Mouse (Mus musculus): ENCODE measurements around the gene Zfp207. TPM values are rescaled to one million over a fixed set of nuclear protein-coding genes. Genes with fewer than 3 reads are reported as not detected.
"Not testable (repeated sequence)": the region's sequence is repeated elsewhere in the genome, so short reads cannot be mapped to it uniquely, and the experiment has no call there.

Gene Zfp207
- polyA plus RNA-seq, 1 experiment from 2014 or later: 258 TPM

GRCm38 (mm10) chr11:80419743-80420142 lies 36.7 kb downstream of the Zfp207 start:
- H3K27ac ChIP-seq: no peak overlapping the region
- H3K27me3 ChIP-seq: no peaks in the 10 kb centered on the region
- no peak for ATAC-seq (ENCODE audit: insufficient number of reproducible peaks, insufficient read depth, low FRiP score, low TSS enrichment, low read depth)
- H3K9me3 ChIP-seq: 0 out of 2 replicates have a peak, but pooled peaks cover 5% of the 10 kb centered on the region
- H3K9ac ChIP-seq: no peak overlapping the region
- H3K4me2 ChIP-seq: no peak overlapping the region
- H3K36me3 ChIP-seq: peaks cover 20% of the 10 kb centered on the region
- no peaks in the 10 kb centered on the region for H3K4me1 ChIP-seq
- 83% methylated on average over 1 of the region's 1 CpGs for WGBS
- H3K4me3 ChIP-seq: no peak overlapping the region

- Histone ChIP-seq H3K9me3 (0 out of 2 replicates have a peak, but pooled peaks cover 5% of the 10 kb centered on the region), H3K4me2 (no peak overlapping the region), H3K27me3 (no peaks in the 10 kb centered on the region), H3K4me3 (no peak overlapping the region), H3K9ac (no peak overlapping the region), H3K27ac (no peak overlapping the region), H3K36me3 (peaks cover 13% of the 10 kb centered on the region), H3K4me1 (no peaks in the 10 kb centered on the region)
- 49% methylated on average over 2 of the region's 2 CpGs for WGBS
- no peak for ATAC-seq (ENCODE audit: insufficient number of reproducible peaks, insufficient read depth, low FRiP score, low TSS enrichment, low read depth)
Observed at GRCm38 (mm10) chr11:80420202-80420984, 37.3 kb downstream of the Zfp207 start.

GRCm38 (mm10) chr11:80421421-80422047 lies 38.5 kb downstream of the Zfp207 start:
- no peaks in the 10 kb centered on the region for H3K27me3 ChIP-seq
- no peak overlapping the region for H3K4me3 ChIP-seq
- H3K4me2 ChIP-seq: no peak overlapping the region
- no peak overlapping the region for H3K9ac ChIP-seq
- H3K36me3 ChIP-seq: peaks cover 8% of the 10 kb centered on the region
- no peak overlapping the region for H3K27ac ChIP-seq
- 0 out of 2 replicates have a peak, but pooled peaks cover 1% of the 10 kb centered on the region for H3K9me3 ChIP-seq
- ATAC-seq (ENCODE audit: insufficient number of reproducible peaks, insufficient read depth, low FRiP score, low TSS enrichment, low read depth): no peak
- 85% methylated on average over 7 of the region's 7 CpGs for WGBS
- H3K4me1 ChIP-seq: no peaks in the 10 kb centered on the region

- H3K9me3 ChIP-seq: no peaks in the 10 kb centered on the region
- ATAC-seq (ENCODE audit: insufficient number of reproducible peaks, insufficient read depth, low FRiP score, low TSS enrichment, low read depth): no peak
- H3K27me3 ChIP-seq: no peaks in the 10 kb centered on the region
- no peak overlapping the region for H3K27ac ChIP-seq
- no peak overlapping the region for H3K4me2 ChIP-seq
- H3K4me1 ChIP-seq: peaks cover 11% of the 10 kb centered on the region
- WGBS: 91% methylated on average over 2 of the region's 2 CpGs
- no peaks in the 10 kb centered on the region for H3K36me3 ChIP-seq
- no peak overlapping the region for H3K9ac ChIP-seq
- H3K4me3 ChIP-seq: no peak overlapping the region
Observed at GRCm38 (mm10) chr11:80424691-80425090, 41.6 kb downstream of the Zfp207 start.

GRCm38 (mm10) chr11:80425247-80425778 lies 42.2 kb downstream of the Zfp207 start:
- H3K4me1 ChIP-seq: peaks cover 14% of the 10 kb centered on the region
- no peak overlapping the region for H3K9ac ChIP-seq
- no peak for ATAC-seq (ENCODE audit: insufficient number of reproducible peaks, insufficient read depth, low FRiP score, low TSS enrichment, low read depth)
- no peak overlapping the region for H3K4me2 ChIP-seq
- no peak overlapping the region for H3K4me3 ChIP-seq
- 61% methylated on average over 5 of the region's 5 CpGs for WGBS
- no peaks in the 10 kb centered on the region for H3K27me3 ChIP-seq
- no peaks in the 10 kb centered on the region for H3K36me3 ChIP-seq
- no peak overlapping the region for H3K27ac ChIP-seq
- H3K9me3 ChIP-seq: no peaks in the 10 kb centered on the region

GRCm38 (mm10) chr11:80426029-80426813 lies 43.1 kb downstream of the Zfp207 start:
- H3K27ac ChIP-seq; ATAC-seq (ENCODE audit: insufficient number of reproducible peaks, insufficient read depth, low FRiP score, low TSS enrichment, low read depth); H3K27me3 ChIP-seq; H3K4me2 ChIP-seq; H3K9me3 ChIP-seq; H3K9ac ChIP-seq; H3K4me3 ChIP-seq; H3K36me3 ChIP-seq: not testable (repeated sequence)
- peaks cover 14% of the 10 kb centered on the region for H3K4me1 ChIP-seq
- WGBS: 82% methylated on average over 16 of the region's 16 CpGs

- Histone ChIP-seq H3K9me3 (no peaks in the 10 kb centered on the region), H3K27me3 (no peaks in the 10 kb centered on the region), H3K27ac (peak within 1 kb of the TSS; percentile 90), H3K4me3 (peak within 1 kb of the TSS; percentile 99), H3K4me1 (peaks cover 14% of the 10 kb centered on the region), H3K9ac (peak within 1 kb of the TSS; percentile 95), H3K36me3 (peaks cover 17% of the 10 kb centered on the region), H3K4me2 (peak within 1 kb of the TSS; percentile 78)
- ATAC-seq (ENCODE audit: insufficient number of reproducible peaks, insufficient read depth, low FRiP score, low TSS enrichment, low read depth): peak; percentile 99
- under 1% methylated on average over 58 of the region's 58 CpGs for WGBS
Observed at GRCm38 (mm10) chr11:80428381-80429008, 45.4 kb downstream of the Zfp207 start, which contains the start of gene Psmd11. Psmd11 (plus strand) TSS chr11:80428615.

- Histone ChIP-seq H3K4me3 (peak overlapping the region; percentile 99), H3K4me1 (peaks cover 14% of the 10 kb centered on the region), H3K36me3 (peaks cover 20% of the 10 kb centered on the region), H3K27ac (peak overlapping the region; percentile 90), H3K27me3 (no peaks in the 10 kb centered on the region), H3K9me3 (no peaks in the 10 kb centered on the region), H3K4me2 (peak overlapping the region; percentile 78), H3K9ac (peak overlapping the region; percentile 95)
- peak; percentile 74; the same call in 1 of the 2 replicates for ATAC-seq (ENCODE audit: insufficient number of reproducible peaks, insufficient read depth, low FRiP score, low TSS enrichment, low read depth)
- 1% methylated on average over 37 of the region's 37 CpGs for WGBS
Observed at GRCm38 (mm10) chr11:80429009-80429475, 46.0 kb downstream of the Zfp207 start.

- Histone ChIP-seq H3K27me3 (no peaks in the 10 kb centered on the region), H3K9me3 (no peaks in the 10 kb centered on the region), H3K4me3 (peak overlapping the region; percentile 99), H3K4me2 (peak overlapping the region; percentile 78), H3K9ac (peak overlapping the region; percentile 95), H3K4me1 (peaks cover 14% of the 10 kb centered on the region), H3K27ac (peak overlapping the region; percentile 90; the same call in 1 of the 2 replicates), H3K36me3 (peaks cover 23% of the 10 kb centered on the region)
- ATAC-seq (ENCODE audit: insufficient number of reproducible peaks, insufficient read depth, low FRiP score, low TSS enrichment, low read depth): no peak
- 64% methylated on average over 14 of the region's 14 CpGs for WGBS
Observed at GRCm38 (mm10) chr11:80429500-80430166, 46.6 kb downstream of the Zfp207 start.

- WGBS: 97% methylated on average over 3 of the region's 3 CpGs
Observed at GRCm38 (mm10) chr11:80430366-80430910, 47.4 kb downstream of the Zfp207 start.

More at GRCm38 (mm10) chr11:80430366-80430910, 47.4 kb downstream of the Zfp207 start:
- no peak overlapping the region for H3K27ac ChIP-seq
- H3K4me1 ChIP-seq: peaks cover 14% of the 10 kb centered on the region
- H3K27me3 ChIP-seq: no peaks in the 10 kb centered on the region
- H3K4me3 ChIP-seq: no peak overlapping the region
- ATAC-seq (ENCODE audit: insufficient number of reproducible peaks, insufficient read depth, low FRiP score, low TSS enrichment, low read depth): no peak
- no peak overlapping the region for H3K4me2 ChIP-seq
- no peak overlapping the region for H3K9ac ChIP-seq
- H3K9me3 ChIP-seq: no peaks in the 10 kb centered on the region
- peaks cover 28% of the 10 kb centered on the region for H3K36me3 ChIP-seq

Data from embryonic facial prominence, embryonic 13.5 days (tissue).